Mouse (Mus musculus) kidney, postnatal 0 days (tissue): ENCODE measurements at regions not wholly inside any gene's neighbourhood (a gene's known extent, or its start where the extent isn't known, plus 50 kb on each side); places are given as distances from the start of the nearest gene placed in this dataset.
"Not testable (repeated sequence)": the region's sequence is repeated elsewhere in the genome, so short reads cannot be mapped to it uniquely, and the experiment has no call there.

Experiments used
- ATAC-seq: fragments of 200-750 bp; cut with Nextera tagmentation; replicated peaks from 2 replicates; pipeline ENCODE4 v1.8.0; 2017; ENCODE audit warnings: low read depth, moderate number of reproducible peaks, moderate TSS enrichment, moderate library complexity; ENCODE audit not compliant: low FRiP score
- DNase-seq: peaks from one replicate; pipeline ENCODE4 v3.0.0-alpha.2; 2016; ENCODE audit warnings: low spot score
- H3K27ac ChIP-seq: fragments of 300-500 bp; sonication (generic); 2 replicates; pipeline ENCODE4 v1.5.1; 2014; ENCODE audit warnings: mild to moderate bottlenecking
- H3K27me3 ChIP-seq: fragments of 300-500 bp; sonication (generic); 2 replicates; pipeline ENCODE4 v1.6.1; 2014; ENCODE audit warnings: low read length, mixed read lengths; ENCODE audit not compliant: insufficient read depth
- H3K36me3 ChIP-seq: fragments of 300-500 bp; sonication (generic); 2 replicates; pipeline ENCODE4 v1.6.1; 2014; ENCODE audit warnings: low read length, mixed read lengths; ENCODE audit not compliant: insufficient read depth
- H3K4me1 ChIP-seq: fragments of 300-500 bp; sonication (generic); replicated peaks from 2 replicates; pipeline ENCODE4 v1.6.1; 2014; ENCODE audit warnings: antibody characterized with exemption, low read length, mixed read lengths; ENCODE audit not compliant: insufficient read depth
- H3K4me2 ChIP-seq: fragments of 300-500 bp; sonication (generic); 2 replicates; pipeline ENCODE4 v1.6.1; 2014; ENCODE audit warnings: mild to moderate bottlenecking, low read length, moderate library complexity, mixed read lengths
- H3K4me3 ChIP-seq: fragments of 300-500 bp; sonication (generic); replicated peaks from 2 replicates; pipeline ENCODE4 v1.5.1; 2014; ENCODE audit warnings: low read depth, low read length
- H3K9ac ChIP-seq: fragments of 300-500 bp; sonication (generic); 2 replicates; pipeline ENCODE4 v1.6.1; 2014; ENCODE audit warnings: low read depth, low read length
- H3K9me3 ChIP-seq: fragments of 300-500 bp; sonication (generic); replicated peaks from 2 replicates; pipeline ENCODE4 v1.6.1; 2016; ENCODE audit warnings: low read length, inconsistent platforms, mixed read lengths
- CTCF ChIP-seq: IDR thresholded peaks from 2 replicates; pipeline ENCODE4 v1.5.1; 2016; ENCODE audit warnings: antibody characterized with exemption, low read depth, mild to moderate bottlenecking, moderate library complexity
- WGBS: fragments of 180-500 bp; shearing (Covaris S2); extraction: QIAGEN DNeasy Blood & Tissue Kit; methylation state at CpG from one replicate; pipeline ENCODE4 v1.1.7; 2014; 5-methylcytosine and 5-hydroxymethylcytosine counted together

GRCm38 (mm10) chr12:11037951-11038350, 112.9 kb downstream of the Kcns3 start:
- H3K27ac ChIP-seq, result no peak overlapping the region
- peak; percentile 85 for ATAC-seq
- no peak overlapping the region for H3K4me2 ChIP-seq
- no peaks in the 10 kb centered on the region for H3K36me3 ChIP-seq
- H3K4me1 ChIP-seq, result no peaks in the 10 kb centered on the region
- no peak overlapping the region for H3K4me3 ChIP-seq
- peak; percentile 75 for DNase-seq
- H3K9ac ChIP-seq, result no peak overlapping the region
- WGBS, result 40% methylated on average over 4 of the region's 4 CpGs
- H3K9me3 ChIP-seq, result no peaks in the 10 kb centered on the region
- no peak for TF ChIP-seq CTCF
- no peaks in the 10 kb centered on the region for H3K27me3 ChIP-seq

- no peak overlapping the region for H3K4me3 ChIP-seq
- H3K9ac ChIP-seq, result no peak overlapping the region
- TF ChIP-seq CTCF, result no peak
- no peaks in the 10 kb centered on the region for H3K9me3 ChIP-seq
- no peaks in the 10 kb centered on the region for H3K27me3 ChIP-seq
- no peak overlapping the region for H3K4me2 ChIP-seq
- 74% methylated on average over 11 of the region's 11 CpGs for WGBS
- peak; percentile 29; the same call in 1 of the 2 replicates for ATAC-seq
- DNase-seq, result peak; percentile 69
- no peaks in the 10 kb centered on the region for H3K4me1 ChIP-seq
- no peaks in the 10 kb centered on the region for H3K36me3 ChIP-seq
- H3K27ac ChIP-seq, result no peak overlapping the region
These were observed 130.0 kb downstream of the Kcns3 start for GRCm38 (mm10) chr12:11020571-11021545.

GRCm38 (mm10) chr12:11011159-11011558, 139.7 kb downstream of the Kcns3 start:
- H3K9ac ChIP-seq, result no peak overlapping the region
- TF ChIP-seq CTCF, result no peak
- ATAC-seq (peak; percentile 74; the same call in 1 of the 2 replicates), DNase-seq (peak; percentile 94)
- no peaks in the 10 kb centered on the region for H3K36me3 ChIP-seq
- 46% methylated on average over 1 of the region's 1 CpGs for WGBS
- no peaks in the 10 kb centered on the region for H3K27me3 ChIP-seq
- H3K4me1 ChIP-seq, result no peaks in the 10 kb centered on the region
- H3K4me3 ChIP-seq, result no peak overlapping the region
- H3K27ac ChIP-seq, result no peak overlapping the region
- H3K9me3 ChIP-seq, result no peaks in the 10 kb centered on the region
- H3K4me2 ChIP-seq, result 0 out of 2 replicates have a peak overlapping the region, but pooled peaks have one; percentile 0

- no peaks in the 10 kb centered on the region for H3K9me3 ChIP-seq
- no peak overlapping the region for H3K9ac ChIP-seq
- ATAC-seq, result no peak
- no peaks in the 10 kb centered on the region for H3K36me3 ChIP-seq
- DNase-seq, result no peak
- H3K27me3 ChIP-seq, result no peaks in the 10 kb centered on the region
- H3K4me2 ChIP-seq, result no peak overlapping the region
- TF ChIP-seq CTCF, result no peak
- H3K4me1 ChIP-seq, result no peaks in the 10 kb centered on the region; the same call in 1 of the 2 replicates
- H3K27ac ChIP-seq, result no peak overlapping the region
- H3K4me3 ChIP-seq, result no peak overlapping the region
- 61% methylated on average over 3 of the region's 3 CpGs for WGBS
These were observed 166.6 kb downstream of the Kcns3 start for GRCm38 (mm10) chr12:10984295-10984694.

GRCm38 (mm10) chr12:10949184-10949583, 201.7 kb downstream of the Kcns3 start:
- WGBS, result 13% methylated on average over 5 of the region's 5 CpGs
- ATAC-seq, result no peak
- Histone ChIP-seq H3K9me3 (no peaks in the 10 kb centered on the region), H3K36me3 (no peaks in the 10 kb centered on the region), H3K27ac (no peak overlapping the region), H3K4me1 (no peaks in the 10 kb centered on the region), H3K9ac (no peak overlapping the region), H3K4me3 (no peak overlapping the region), H3K4me2 (no peak overlapping the region), H3K27me3 (no peaks in the 10 kb centered on the region)
- no peak for DNase-seq
- no peak for TF ChIP-seq CTCF

- H3K9me3 ChIP-seq, result no peaks in the 10 kb centered on the region
- H3K27ac ChIP-seq, result no peak overlapping the region
These were observed 209.8 kb downstream of the Kcns3 start for GRCm38 (mm10) chr12:10941064-10941463.

GRCm38 (mm10) chr12:10900054-10900453, 250.8 kb downstream of the Kcns3 start:
- not testable (repeated sequence) for H3K9ac ChIP-seq, ATAC-seq, H3K4me3 ChIP-seq, H3K4me1 ChIP-seq, H3K4me2 ChIP-seq, H3K9me3 ChIP-seq, H3K27me3 ChIP-seq, DNase-seq, H3K36me3 ChIP-seq, H3K27ac ChIP-seq
- WGBS, result 94% methylated on average over 8 of the region's 14 CpGs

More at GRCm38 (mm10) chr12:10941064-10941463, 209.8 kb downstream of the Kcns3 start:
- Histone ChIP-seq H3K9ac (no peak overlapping the region), H3K4me2 (no peak overlapping the region), H3K4me3 (no peak overlapping the region), H3K36me3 (no peaks in the 10 kb centered on the region), H3K4me1 (no peaks in the 10 kb centered on the region), H3K27me3 (no peaks in the 10 kb centered on the region)
- TF ChIP-seq CTCF, result no peak
- no peak for ATAC-seq
- WGBS, result 45% methylated on average over 3 of the region's 3 CpGs
- peak; percentile 47 for DNase-seq
